Mouse (Mus musculus) heart, postnatal 25 days (tissue): ENCODE results near the gene Dnajb5. TPM values are rescaled to one million over a fixed set of nuclear protein-coding genes. Genes with fewer than 3 reads are reported as not detected.

Experiments
- DNase-seq: peaks from one replicate; pipeline ENCODE4 v3.0.0; 2022; ENCODE audit warnings: low spot score
- intact Hi-C: fragments of 180-260 bp; cut with DNase I; formaldehyde crosslinking; loops from one replicate; pipeline ENCODE4 v1.15.1; 2025
- total RNA-seq, 2 experiments: library from RNA; stranded (reverse); gene quantifications; 2 replicates each; pipeline ENCODE4 v1.2.3; 2021

Dnajb5 gene
- total RNA-seq: 10 to 100 TPM; 83.5 to 93.2 TPM

- intact Hi-C loops: no loop called here
- DNase-seq: peak; percentile 98
These were observed at the start of gene Dnajb5 for GRCm38 (mm10) chr4:42949676-42950051. Dnajb5 (plus strand) TSS chr4:42949814.

GRCm38 (mm10) chr4:42900878-42901277 lies 48.7 kb upstream of the Dnajb5 start:
- no peak for DNase-seq
- intact Hi-C loops: no loop called here

DNA sequence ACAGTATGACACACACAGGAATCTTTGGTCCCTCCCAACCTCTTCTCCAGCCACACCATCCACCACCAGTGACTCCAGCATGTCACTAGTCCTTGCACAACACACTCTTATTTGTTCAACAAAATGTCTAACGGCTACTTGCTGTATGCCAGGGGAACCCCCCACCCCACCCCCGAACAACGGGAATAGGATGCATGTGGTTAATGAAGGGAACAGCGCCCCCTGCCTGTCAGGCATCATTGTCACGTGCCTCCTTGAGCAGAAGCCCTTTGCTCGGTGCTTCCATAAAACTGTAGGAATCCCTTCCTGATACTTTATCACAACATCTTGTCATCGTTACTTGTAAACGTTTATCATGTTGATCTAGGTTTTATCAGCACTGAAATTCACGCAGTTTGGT lies 47.4 kb upstream of the Dnajb5 start:
- intact Hi-C loops: no loop called here
- no peak for DNase-seq

GRCm38 (mm10) chr4:42902730-42903129 lies 46.9 kb upstream of the Dnajb5 start:
- intact Hi-C loops: no loop called here
- DNase-seq: no peak

GRCm38 (mm10) chr4:42903942-42904341 lies 45.7 kb upstream of the Dnajb5 start:
- DNase-seq: no peak
- intact Hi-C loops: no loop called here

DNA sequence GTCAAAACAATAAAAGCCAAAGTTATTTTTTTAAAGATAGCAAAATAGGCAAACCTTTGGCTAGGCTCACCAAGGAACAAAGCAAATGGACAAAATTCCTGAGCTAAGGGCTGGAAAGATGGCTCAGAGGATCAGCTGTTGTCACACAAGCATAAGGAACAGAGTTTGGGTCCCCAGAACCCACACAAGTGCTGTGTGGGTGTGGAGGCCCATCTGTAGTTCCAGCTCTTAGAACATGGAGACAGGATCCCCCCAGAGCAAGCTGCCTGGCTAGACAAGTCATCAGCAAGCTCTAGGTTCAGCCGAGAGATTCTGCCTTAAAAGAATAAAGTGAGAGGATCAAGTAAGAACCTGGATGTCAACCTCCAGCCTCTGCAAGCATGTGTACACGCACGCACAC lies 45.1 kb upstream of the Dnajb5 start:
- no peak for DNase-seq
- intact Hi-C loops: no loop called here

GRCm38 (mm10) chr4:42904966-42905365 lies 44.6 kb upstream of the Dnajb5 start:
- intact Hi-C loops: no loop called here
- no peak for DNase-seq

DNA sequence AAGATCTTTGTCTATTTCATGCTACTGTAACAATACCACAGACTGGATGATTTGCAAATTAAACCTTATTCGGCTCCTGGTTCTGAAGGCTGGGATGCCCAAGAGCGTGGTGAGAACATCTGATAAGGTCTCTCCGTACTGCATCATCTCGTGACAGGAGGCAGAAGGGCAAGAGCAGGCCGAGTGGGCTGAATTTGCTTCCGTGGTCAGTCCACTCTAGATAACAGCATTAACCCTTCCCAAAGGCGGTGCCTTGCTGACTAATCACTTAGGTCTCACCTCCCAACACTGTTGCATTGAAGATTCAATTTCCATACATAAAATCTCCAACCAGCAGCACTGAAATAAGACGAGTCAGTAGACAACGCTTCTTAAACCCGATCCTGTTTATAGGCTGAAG lies 36.2 kb upstream of the Dnajb5 start:
- intact Hi-C loops: no loop called here
- no peak for DNase-seq

GRCm38 (mm10) chr4:42915311-42915710 lies 34.3 kb upstream of the Dnajb5 start:
- intact Hi-C loops: no loop called here
- DNase-seq: no peak

GRCm38 (mm10) chr4:42915966-42916365 lies 33.6 kb upstream of the Dnajb5 start:
- intact Hi-C loops: no loop called here
- no peak for DNase-seq

GRCm38 (mm10) chr4:42916617-42917401 lies 32.8 kb upstream of the Dnajb5 start, which contains the start of gene Phf24:
Phf24 (plus strand) TSS chr4:42916660.
- no peak for DNase-seq
- intact Hi-C loops: no loop called here

DNA sequence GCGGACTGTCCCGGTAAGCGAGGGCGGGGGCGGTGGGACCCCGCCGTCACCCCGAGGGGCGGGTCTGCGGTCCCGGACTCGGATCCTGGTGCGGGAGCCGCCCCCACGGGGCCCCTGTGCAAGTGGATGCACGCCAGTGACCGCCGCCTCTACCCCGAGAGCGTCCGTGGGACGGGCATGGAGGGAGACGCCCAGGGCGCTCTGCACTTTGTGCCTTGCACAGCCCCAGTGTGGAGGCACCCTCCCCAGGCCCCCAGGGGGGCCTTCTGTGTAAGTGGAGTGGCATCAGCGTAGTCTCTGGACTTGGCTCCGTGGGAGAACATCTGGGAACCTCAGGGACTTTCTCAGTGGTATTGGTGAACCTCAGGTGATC lies 32.2 kb upstream of the Dnajb5 start:
- DNase-seq: no peak
- intact Hi-C loops: no loop called here

DNA sequence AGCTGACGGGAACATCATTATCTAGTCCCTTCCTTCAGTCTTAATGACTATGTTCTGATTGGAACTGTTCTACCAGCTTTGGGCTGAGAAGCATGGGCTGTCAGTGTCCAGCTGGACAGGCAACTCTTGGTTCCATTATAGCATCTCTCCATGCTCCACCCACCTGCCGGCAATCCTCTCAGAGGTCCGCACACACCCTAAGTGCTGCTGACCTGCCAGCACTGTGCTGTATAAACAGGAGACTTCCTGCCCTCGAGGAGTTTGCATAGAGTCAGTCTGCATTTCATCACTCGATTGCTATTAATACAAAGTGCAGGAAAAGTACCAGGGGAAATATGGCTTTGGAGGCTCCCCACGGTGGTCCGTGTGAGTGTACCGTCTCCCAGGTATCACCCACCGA lies 28.9 kb upstream of the Dnajb5 start:
- intact Hi-C loops: no loop called here
- DNase-seq: no peak

GRCm38 (mm10) chr4:42921536-42921935 lies 28.1 kb upstream of the Dnajb5 start:
- intact Hi-C loops: no loop called here
- DNase-seq: no peak

- intact Hi-C loops: no loop called here
- no peak for DNase-seq
These were observed 27.6 kb upstream of the Dnajb5 start for GRCm38 (mm10) chr4:42922056-42922455.

- DNase-seq: no peak
- intact Hi-C loops: no loop called here
These were observed 27.2 kb upstream of the Dnajb5 start for GRCm38 (mm10) chr4:42922461-42922860.

DNA sequence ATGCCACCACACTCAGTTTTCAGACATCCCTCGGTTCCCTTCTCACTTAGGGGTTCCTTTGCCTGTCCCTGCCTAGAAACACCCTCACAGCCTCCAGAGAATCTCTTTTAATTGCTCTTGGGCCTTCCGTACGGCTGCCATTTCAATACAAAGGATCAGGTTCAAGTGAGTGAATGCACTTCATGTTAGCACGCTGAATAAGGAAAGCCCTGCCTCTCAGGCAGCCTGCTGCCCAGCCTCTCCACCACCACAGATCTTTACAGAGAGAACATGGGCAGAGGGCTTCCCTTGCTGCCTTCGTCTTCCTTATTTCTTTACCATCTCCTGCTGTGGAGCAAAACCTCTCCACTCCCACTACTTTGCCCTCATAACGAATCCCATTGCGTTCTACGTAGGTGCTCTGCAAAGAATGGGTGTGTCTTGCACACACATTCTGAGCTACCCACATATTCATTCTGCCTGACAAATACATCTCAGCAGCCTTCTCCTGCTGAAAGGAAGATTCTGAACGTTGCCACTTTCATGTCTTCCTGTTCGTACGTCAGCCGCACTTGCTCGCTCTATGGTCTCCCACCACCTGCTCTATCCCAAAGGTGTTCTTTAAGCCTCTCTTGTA lies 25.4 kb upstream of the Dnajb5 start:
- DNase-seq: no peak
- intact Hi-C loops: no loop called here

- DNase-seq: no peak
These were observed 21.4 kb upstream of the Dnajb5 start for GRCm38 (mm10) chr4:42928209-42928608.

GRCm38 (mm10) chr4:42928952-42929351 lies 20.7 kb upstream of the Dnajb5 start:
- intact Hi-C loops: no loop called here
- no peak for DNase-seq

More at GRCm38 (mm10) chr4:42928209-42928608, 21.4 kb upstream of the Dnajb5 start:
- intact Hi-C loops: no loop called here

GRCm38 (mm10) chr4:42932229-42932969 lies 17.2 kb upstream of the Dnajb5 start:
- DNase-seq: no peak
- intact Hi-C loops: no loop called here

DNA sequence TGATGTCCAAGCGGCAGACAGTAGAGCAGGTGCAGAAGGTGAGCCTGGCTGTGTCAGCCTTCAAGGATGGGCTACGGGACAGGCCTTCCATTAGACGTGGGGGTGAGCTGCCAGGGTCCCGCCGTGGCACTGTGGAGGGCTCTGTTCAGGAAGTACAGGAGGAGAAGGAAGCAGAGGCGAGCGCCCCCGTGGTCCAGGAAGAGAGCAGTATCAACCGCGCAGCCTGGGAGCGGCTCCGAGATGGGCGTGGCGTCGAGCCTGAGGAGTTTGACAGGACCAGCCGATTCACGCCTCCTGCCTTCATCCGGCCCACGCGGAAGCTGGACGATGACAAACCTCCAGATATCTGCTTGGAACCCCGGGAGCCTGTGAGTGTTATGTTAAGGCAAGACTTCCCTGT lies 16.0 kb upstream of the Dnajb5 start:
- intact Hi-C loops: no loop called here
- DNase-seq: peak; percentile 45
